Mouse (Mus musculus) lung, embryonic 16.5 days (tissue): ENCODE measurements around the gene Cops2. TPM values are rescaled to one million over a fixed set of nuclear protein-coding genes. Genes with fewer than 3 reads are reported as not detected.

Source experiments
- ATAC-seq: fragments of 200-750 bp; cut with Nextera tagmentation; 2 replicates; pipeline ENCODE4 v1.8.0; 2017; ENCODE audit warnings: low read depth, mild to moderate bottlenecking, moderate library complexity
- H3K27ac ChIP-seq: fragments of 300-500 bp; sonication (generic); 2 replicates; pipeline ENCODE4 v1.5.1; 2014; ENCODE audit warnings: mild to moderate bottlenecking, control low read depth, low read length
- H3K27me3 ChIP-seq: fragments of 300-500 bp; sonication (generic); 2 replicates; pipeline ENCODE4 v1.6.1; 2014; ENCODE audit warnings: low read depth, low read length, mixed read lengths; ENCODE audit not compliant: control insufficient read depth, insufficient read depth
- H3K36me3 ChIP-seq: fragments of 300-500 bp; sonication (generic); 2 replicates; pipeline ENCODE4 v1.6.1; 2014; ENCODE audit warnings: low read length; ENCODE audit not compliant: control insufficient read depth, insufficient read depth
- H3K4me1 ChIP-seq: fragments of 300-500 bp; sonication (generic); replicated peaks from 2 replicates; pipeline ENCODE4 v1.6.1; 2014; ENCODE audit warnings: low read length, mixed read lengths; ENCODE audit not compliant: control insufficient read depth, insufficient read depth
- H3K4me2 ChIP-seq: fragments of 300-500 bp; sonication (generic); 2 replicates; pipeline ENCODE4 v1.6.1; 2014; ENCODE audit warnings: low read depth, low read length, control low read depth
- H3K4me3 ChIP-seq: fragments of 300-500 bp; sonication (generic); 2 replicates; pipeline ENCODE4 v1.5.1; 2014; ENCODE audit warnings: mild to moderate bottlenecking, low read length, control low read depth
- H3K9ac ChIP-seq: fragments of 300-500 bp; sonication (generic); 2 replicates; pipeline ENCODE4 v1.6.1; 2014; ENCODE audit warnings: low read length, control low read depth
- H3K9me3 ChIP-seq: fragments of 300-500 bp; sonication (generic); 2 replicates; pipeline ENCODE4 v1.6.1; 2016; ENCODE audit warnings: low read length; ENCODE audit not compliant: control insufficient read depth
- WGBS: fragments of 180-500 bp; shearing (Covaris S2); extraction: QIAGEN DNeasy Blood & Tissue Kit; methylation state at CpG from one replicate; pipeline ENCODE4 v1.1.7; 2014; 5-methylcytosine and 5-hydroxymethylcytosine counted together
- polyA plus RNA-seq: library from polyadenylated mRNA; unstranded; fragments of >200 nt; fragmentation: Nextera tagmentation; extraction: Ambion mirVana; gene quantifications from 2 replicates; pipeline ENCODE4 v1.2.1, GENCODE M21; 2015

Cops2 gene
- polyA plus RNA-seq, 1 experiment from 2014 or later, result 74.8 TPM

- Histone ChIP-seq H3K4me1 (peaks cover 7% of the 10 kb centered on the region), H3K9ac (peak overlapping the region; percentile 93), H3K4me2 (peak overlapping the region; percentile 81), H3K27ac (peak overlapping the region; percentile 80), H3K4me3 (peak overlapping the region; percentile 90), H3K9me3 (no peaks in the 10 kb centered on the region), H3K36me3 (no peaks in the 10 kb centered on the region), H3K27me3 (no peaks in the 10 kb centered on the region)
- ATAC-seq, result peak; percentile 29; the same call in 1 of the 2 replicates
- 1% methylated on average over 44 of the region's 44 CpGs for WGBS
Observed at GRCm38 (mm10) chr2:125781978-125782718, 76.8 kb downstream of the Cops2 start.

GRCm38 (mm10) chr2:125781006-125781405, 77.9 kb downstream of the Cops2 start:
- no peak for ATAC-seq
- peaks cover 7% of the 10 kb centered on the region for H3K4me1 ChIP-seq
- 35% methylated on average over 2 of the region's 2 CpGs for WGBS
- peak overlapping the region; percentile 81 for H3K4me2 ChIP-seq
- H3K27ac ChIP-seq, result no peak overlapping the region
- H3K9me3 ChIP-seq, result no peaks in the 10 kb centered on the region
- H3K4me3 ChIP-seq, result no peak overlapping the region
- no peaks in the 10 kb centered on the region for H3K27me3 ChIP-seq
- no peak overlapping the region for H3K9ac ChIP-seq
- no peaks in the 10 kb centered on the region for H3K36me3 ChIP-seq

Other genes with a start within 250 kb of the Cops2 start
- gene Cep152, start 234.0 kb downstream of the Cops2 start, polyA plus RNA-seq, result 8.6 and 9.6 TPM in 2 replicates
- gene Eid1, start 186.0 kb downstream of the Cops2 start, polyA plus RNA-seq, result 101 and 105 TPM in 2 replicates
- 1.2 TPM in 2 replicates for gene Shc4, start 135.0 kb downstream of the Cops2 start, polyA plus RNA-seq
- gene Secisbp2l, start 76.3 kb downstream of the Cops2 start, polyA plus RNA-seq, result 20.6 TPM in 2 replicates
- 39.3 and 40.7 TPM in 2 replicates for gene Galk2, start within 50 bp of the Cops2 start, polyA plus RNA-seq
- 16.3 and 19.2 TPM in 2 replicates for gene Fgf7, start 175.5 kb upstream of the Cops2 start, polyA plus RNA-seq